Mouse (Mus musculus) forelimb bud, embryonic 11.5 days (tissue): ENCODE results near the gene Hc.

Experiments used
- DNase-seq: peaks from one replicate; pipeline ENCODE4 v3.0.0-alpha.2; 2012; ENCODE audit warnings: low read depth, low spot score

Gene Hc

DNA sequence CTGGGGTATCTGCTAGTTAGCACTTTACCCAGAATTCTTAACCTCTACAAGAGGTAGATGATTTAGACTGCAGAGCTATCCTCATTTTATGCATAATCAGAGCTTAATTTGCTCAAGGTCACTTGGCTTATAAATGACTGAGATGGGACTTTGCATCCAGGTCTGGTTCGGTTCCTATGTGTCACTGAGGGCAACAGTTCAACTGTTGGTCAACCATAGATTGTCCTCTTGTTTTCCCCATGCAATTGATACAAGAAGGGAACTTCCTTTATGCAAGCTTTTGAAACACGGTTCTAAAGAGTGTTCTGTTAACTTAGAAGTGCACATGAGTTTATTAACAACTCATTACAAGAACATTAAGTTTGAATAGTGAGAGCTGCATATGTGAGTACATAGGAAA, 2.9 kb downstream of the Hc start:
- no peak for DNase-seq

DNA sequence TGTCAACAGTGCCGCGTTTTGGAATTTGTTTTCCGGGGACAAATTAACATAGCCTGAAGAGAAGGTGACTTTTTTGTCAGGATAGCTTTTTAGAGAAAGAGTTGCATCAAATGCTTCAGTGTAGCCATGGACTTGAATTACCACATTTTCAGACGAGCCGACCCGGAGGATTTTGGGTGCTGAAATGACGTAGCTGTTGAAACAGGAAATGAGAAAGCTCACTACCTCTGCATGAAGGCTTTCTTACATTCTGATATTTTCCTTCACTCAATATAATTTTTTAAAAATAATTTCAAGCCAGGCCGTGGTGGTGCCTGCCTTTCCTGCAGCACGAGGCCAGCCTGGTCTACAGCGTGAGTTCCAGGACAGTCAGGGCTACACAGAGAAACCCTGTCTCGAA, 4.0 kb downstream of the Hc start:
- DNase-seq, result no peak

DNA sequence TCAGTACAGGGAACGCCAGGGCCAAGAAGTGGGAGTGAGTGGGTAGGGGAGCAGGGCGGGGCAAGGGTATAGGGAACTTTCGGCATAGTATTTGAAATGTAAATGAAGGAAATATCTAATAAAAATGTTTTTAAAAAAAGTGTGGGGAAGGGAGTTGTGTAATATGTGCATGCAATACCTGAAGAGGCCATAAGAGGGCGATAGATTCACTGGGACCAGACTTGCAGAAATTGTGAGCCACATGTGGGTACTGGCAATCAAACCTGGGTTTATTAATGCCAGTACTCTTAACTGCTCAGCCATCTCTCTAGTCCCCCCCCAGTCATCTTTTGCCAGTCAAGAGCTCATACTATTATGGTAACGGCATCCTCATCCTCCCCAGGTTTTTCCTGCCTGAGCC, 12.4 kb downstream of the Hc start:
- peak; percentile 34 for DNase-seq

DNA sequence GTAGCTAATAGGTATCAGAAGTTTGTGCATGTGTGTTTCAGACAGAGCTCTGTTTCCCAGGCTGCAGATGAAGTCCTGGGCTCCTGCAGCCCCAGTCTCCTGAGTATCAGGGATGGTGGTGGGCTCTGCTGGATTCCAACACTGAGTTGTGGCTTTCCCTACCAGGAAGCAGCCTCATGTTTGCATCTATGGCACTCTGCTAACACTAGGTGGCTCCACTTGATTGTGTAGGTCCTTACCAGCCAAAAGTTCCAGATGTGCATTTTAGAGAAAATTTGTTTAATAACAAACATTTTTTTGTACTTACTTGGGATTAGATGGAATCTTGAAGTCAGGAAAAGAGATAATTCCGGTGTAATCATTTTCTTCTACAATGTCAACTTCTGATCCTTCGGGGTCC, 16.3 kb downstream of the Hc start:
- peak; percentile 25 for DNase-seq

DNA sequence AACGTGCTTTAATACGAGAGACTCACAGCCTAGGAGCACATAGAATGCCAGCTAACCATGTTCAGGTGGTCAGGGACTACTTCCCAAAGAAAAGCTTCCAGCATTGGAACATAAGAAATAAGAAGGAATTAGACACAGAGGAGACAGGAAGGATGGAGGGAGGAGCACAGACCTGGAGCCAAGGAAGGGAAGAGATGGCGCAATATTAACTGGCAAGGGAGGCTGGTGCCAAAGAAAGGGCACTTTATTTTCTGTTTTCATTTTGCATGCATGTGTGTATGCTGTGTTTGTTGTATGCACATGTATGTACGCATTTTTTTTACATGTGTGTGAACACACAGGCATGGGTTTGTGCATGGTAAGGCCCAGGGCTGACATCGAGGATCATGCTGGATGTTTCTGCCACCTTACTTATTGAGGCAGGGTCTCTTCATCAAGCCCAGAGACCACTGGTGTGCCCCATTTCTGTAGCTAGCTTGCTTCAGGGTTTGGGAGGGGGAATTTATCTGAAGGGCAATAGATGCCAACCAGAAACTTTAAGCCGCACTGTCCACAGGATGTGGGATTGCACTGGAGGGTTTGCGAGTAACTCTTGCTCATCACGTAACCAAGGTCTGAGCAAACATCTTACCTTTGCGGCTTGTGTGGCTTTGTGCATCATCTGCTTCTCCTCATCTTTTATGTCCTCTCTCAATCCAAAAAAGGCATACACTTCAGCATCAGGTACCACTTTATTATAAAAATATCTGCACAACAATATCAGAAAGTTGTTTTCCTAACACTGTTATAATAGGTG, 22.5 kb downstream of the Hc start:
- no peak for DNase-seq

DNA sequence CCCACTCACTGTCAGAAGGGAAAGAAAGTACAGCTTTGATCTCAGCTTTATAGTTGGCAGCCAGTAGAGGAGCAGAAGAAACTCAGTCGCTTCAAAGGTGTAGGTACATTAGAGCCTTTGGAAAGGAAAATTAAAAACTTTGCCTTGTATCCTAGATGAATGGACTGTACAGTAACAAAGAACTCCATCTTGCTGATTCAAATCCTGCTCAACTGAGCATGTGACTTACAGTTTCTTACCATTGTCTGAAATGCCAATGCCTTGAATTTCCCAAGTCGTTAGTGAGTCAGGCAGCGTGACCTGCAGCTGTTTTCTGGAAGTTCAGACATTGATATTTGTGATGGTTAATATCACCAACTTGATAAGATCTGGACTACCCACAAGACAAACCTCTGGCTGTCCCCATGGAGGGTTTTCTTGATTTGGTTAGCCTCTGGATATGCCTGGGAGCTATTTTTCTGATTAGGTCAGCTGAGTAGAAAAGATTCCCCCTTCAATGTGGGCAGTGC, 36.5 kb downstream of the Hc start:
- no peak for DNase-seq

DNA sequence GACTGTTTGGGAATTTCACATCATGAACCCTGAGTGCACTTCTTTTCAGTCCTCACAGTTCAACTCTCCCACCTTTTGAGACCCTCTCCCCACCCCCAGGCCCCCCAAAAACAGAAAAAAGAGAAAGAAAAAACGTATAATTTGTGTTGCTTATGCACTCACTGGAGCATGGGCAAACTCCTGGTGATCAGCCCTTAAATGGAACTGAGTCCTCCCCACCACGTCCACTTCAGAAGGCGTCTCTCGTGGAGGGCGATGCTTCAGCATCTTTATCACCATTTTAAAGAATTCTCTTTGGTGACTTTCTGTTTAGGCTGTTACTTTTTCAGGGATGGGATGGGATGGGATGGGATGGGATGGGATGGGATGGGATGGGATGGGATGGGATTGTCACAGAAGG, 39.4 kb downstream of the Hc start:
- no peak for DNase-seq

DNA sequence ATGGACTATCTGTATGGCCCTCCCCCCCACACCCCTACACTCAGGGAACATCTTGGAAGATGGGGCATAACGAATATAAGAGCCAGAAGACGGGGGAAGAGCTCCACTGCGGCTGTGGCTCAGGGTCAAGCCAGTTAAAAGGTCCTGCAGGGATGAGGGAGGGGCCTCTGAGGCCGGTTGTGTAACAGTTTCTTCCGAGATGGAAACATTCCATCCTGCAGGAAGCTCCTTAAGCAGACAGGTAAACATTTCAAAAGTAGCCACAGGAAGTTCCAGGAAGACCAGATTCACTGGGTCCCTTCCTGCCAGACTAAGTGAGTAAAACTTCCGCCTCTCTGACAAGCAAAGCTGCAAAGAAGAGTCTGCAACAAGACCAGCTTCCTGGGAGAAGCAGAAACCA, 45.4 kb downstream of the Hc start:
- DNase-seq, result no peak

DNA sequence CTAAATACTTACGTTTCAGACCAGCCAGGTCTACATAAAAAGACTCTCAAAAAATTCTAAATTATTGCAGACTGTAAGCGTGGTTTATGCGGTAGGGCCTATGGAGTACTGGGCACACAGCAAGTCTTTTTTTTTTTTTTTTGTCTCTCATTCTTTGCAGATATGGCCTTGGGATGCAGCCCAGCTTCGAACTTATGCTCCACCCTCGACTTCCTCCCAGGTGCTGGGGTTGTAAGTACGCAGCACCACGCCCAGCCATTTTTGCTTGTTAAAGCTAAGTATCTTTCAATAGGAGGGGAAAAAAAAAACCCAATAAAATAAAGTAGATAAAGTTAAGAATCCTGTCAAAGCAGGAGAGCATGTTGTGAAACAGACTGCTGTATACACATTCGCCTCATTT, 49.6 kb downstream of the Hc start:
- DNase-seq, result no peak

DNA sequence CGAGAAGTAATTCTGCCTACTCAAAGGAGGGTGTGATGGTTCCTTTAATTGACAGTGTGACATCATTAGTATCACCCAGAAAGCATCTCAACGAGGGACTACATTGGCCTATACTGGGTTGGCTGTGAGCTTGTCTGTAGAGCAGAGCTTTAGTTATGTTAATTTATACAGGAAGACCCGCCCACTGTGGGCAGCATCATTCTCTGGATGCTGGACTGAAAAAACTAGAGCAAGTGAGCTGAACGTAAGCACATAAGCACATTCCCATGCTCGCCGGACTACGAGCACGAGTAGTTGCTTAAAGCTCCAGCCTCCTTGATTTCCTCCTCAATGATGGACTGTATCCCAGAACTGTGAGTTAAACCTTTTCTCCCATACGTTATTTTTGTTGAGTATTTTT, 62.3 kb downstream of the Hc start:
- no peak for DNase-seq

DNA sequence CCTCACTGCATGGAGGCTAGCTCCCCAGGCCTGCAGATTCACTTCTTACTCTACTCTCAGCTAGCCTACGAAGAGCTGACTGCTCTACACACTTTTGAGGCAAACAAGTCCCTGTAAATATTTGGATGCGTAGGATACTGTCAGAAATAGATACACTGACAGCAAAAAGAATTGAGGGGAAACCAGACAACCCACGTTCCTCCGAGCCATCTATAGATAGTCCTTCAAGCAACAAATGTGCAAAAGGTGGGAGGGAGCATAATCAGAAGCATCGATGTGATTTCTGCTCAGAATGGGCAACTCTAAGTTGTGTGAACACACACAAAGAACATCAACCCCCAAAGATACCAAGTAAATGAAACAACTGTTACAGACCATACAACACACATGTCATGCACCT, 64.7 kb downstream of the Hc start:
- no peak for DNase-seq

DNA sequence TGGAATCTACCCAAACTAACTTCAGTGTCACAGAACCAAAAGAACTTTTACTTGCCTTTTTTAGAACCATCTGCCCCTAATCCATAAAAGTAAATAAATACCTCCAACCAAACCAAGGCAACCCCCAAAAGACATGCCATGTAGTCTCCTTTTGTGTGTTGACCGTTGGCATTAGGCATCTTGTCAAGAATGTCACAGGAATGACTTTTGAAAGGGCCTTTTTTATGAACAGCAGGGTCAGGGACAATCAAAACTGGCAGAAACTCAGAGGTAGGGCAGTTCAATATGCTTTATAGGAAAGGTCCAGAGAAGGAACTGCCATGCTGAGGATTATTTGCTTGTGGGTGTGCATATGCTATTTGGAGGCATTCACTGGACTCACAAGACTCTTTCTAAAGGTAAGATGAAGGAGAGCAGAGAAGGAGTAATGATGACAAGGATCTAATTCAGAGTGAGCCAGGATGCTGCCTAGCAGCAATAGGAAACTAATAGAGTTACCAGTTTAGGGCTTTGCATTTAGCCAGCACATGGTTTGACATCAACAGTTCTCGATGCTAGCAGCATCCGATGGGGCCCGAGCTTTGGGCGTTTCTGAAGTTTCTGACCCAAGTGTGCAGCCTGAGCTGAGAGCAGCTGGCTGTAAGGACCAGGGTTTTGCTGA, 67.4 kb downstream of the Hc start:
- no peak for DNase-seq

DNA sequence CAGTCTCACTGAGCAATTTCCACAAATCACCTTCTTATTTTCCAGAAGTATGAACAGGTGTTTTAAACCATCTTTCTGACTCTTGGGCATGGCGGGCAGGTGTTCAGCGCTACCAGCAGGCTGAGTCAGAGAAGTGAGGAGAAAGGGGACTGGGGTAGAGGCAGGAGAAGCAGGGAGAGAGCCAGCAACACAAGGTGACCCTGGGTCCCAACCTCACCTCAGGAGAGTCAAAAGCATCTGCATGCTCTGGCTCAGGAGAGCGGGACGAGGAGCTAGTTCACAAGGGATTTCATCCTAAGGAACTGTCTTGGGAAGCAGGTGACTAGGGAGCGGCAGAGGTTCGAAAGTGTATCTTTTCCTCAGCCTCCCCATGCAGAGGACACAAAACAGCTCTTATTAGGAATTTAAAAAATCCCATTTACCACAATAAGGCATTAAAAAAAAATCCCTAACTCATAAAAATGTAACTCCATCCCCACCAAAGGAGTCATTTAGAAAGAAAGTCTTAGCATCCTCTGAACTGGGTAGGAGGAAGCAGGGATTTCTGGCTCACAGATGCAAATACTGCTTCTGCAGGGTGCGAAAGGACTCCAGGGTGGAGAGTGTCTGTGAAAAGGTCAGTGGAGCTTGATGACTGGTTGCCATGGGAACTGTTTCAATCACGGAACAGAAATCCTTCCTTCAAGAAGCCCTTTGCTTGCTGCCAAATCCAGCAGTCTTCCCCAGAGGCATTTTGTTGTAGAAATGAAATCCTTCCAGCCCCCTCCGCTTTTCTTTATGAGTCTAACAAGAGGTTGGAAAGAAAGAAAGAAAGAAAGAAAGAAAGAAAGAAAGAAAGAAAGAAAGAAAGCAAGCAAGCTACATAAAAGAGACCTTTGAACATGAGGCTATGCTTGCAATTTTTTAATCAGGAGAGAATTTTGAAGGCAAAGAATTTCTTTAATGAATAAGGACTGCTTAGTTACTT, 68.2 kb downstream of the Hc start:
- peak; percentile 48 for DNase-seq

DNA sequence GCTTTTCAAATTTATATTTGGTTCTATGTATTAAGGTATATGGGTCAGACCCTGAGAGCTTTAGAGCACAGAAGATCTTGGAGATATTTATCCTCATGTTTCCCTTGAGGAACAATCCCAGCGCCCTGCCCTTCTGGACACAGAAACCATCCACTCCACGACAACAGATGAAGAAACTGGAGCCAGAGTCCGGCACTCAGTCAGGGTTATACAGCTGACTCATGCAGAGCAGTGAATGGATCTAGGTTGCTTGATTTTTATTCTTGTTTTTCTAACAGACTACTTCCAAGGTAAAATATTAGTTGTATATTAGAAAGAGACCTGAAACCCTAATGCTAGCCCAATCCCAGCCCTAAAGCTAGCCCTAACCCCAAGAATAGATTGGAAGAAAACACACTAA, 69.3 kb downstream of the Hc start:
- DNase-seq, result no peak

DNA sequence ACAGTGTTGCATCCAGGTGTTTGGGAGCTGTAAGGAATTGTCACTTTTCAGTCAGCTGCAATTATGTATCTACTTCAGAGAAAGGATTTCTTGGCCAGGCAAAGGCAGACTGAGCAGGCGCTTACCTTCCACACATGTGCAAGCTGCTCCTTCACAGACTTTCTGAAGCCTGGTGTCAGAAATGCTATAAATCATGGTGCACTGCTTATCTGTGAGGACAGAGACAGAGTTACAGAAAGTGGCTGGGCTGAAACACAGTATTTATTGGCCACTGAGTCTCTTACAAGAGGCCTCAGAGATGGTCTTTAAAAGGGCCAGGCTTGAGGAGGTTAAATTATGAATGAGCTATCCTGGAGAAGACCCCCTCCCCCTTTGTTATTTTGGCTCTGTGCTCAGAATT, 71.5 kb downstream of the Hc start:
- no peak for DNase-seq

DNA sequence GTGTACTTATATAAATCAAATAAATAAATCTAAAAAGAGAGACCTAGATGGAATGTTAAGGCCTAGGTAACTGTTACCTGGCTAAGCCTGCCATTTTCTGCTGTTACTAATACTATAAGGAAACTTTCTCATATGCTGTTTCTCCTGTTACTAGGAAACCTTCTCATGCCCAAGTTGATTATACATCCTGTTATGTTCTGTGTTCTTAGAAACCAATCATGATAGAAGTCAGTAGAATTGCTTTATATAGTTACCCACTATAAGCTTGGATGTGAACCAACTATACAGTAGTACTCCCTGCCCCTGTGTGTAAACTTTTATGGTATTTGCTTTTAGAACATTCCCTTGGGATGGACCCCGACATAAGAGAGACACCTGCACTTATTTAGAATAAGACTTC, 73.6 kb downstream of the Hc start:
- no peak for DNase-seq

DNA sequence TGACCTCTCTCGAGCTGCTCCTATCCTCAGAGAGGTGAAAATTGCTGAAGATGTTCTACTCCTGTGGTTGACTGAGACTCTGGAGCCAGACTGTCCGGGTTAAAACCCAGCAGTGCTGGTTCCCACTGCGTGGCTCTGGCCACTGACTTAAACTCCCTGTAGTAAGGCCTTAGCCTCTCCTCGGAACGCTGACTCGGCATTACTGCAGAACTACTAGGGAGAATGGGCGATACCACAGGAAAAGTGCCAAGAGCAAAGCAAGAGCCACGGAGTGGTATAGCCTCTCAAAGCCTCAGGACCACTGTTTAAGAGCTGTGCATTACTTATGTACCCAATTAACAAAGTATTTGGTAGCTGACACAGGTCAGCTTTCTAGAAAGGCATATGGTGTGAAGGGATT, 76.4 kb downstream of the Hc start:
- DNase-seq, result no peak

DNA sequence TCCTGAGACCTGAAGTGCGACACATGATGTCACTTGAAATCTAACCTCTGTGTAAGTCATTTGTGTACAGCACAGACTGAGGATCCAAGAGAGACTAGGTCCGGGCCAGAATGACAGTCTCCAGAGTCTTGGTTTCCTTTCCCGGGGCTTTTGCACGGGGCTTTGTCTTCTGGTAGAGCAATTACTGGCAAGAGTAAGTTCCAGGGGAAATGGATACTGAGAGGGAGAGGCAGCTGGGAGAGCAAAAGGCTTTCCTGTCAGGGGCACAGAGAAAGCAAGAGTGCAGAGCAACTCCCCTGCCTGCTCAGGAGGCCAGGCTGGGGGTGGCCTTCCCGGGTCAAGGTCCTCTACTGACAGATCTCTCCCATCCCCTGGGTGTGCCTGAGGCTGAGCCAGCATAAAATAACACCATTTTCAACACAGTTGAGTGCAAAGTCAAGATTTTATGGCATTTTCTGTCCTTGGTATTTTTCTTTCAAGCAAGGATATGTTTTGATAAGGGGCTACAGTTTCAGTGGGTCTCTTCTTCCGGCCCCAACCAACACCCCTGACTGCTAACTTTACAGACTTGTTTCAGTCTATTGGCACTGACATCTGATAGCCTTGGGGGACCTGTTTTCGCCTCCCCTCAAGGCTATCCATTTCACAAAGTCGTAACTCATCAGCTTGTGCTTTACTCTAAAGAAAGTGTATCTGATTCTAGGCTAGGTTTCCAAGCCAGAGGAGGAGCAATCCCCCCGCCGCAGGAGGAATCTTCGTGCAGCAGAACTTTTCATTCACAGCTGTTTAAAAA, 78.1 kb downstream of the Hc start:
- peak; percentile 23 for DNase-seq

DNA sequence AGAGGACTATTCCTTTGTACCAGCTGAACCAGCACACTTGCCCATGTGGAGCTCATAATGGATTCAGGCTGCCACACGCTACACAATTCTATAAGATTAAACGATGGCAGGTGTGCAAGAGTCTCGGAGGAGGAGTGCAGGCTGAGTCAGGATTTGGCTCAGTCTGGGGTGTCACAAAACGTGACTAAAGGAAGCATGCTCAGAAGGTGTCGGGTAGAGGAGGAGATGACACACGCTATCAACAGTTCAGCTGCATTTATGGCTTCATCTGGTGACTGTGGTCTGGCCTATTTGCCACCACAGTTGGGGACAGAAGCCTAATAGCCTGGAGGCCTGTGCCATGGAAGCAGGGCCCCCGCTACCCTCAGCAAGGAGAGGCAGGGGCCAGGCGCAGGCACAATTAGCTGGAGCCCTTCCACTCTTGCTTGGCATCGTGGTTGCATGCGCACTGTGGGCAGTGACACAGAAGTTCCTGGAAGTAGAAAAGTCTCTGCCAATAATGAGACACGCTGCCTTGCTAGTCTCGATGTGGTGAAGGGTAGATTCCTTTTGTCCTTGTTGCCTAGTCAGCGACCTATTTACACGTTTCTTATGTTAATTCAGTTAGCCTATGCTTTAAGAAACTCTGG, 79.0 kb downstream of the Hc start:
- DNase-seq, result peak; percentile 40

DNA sequence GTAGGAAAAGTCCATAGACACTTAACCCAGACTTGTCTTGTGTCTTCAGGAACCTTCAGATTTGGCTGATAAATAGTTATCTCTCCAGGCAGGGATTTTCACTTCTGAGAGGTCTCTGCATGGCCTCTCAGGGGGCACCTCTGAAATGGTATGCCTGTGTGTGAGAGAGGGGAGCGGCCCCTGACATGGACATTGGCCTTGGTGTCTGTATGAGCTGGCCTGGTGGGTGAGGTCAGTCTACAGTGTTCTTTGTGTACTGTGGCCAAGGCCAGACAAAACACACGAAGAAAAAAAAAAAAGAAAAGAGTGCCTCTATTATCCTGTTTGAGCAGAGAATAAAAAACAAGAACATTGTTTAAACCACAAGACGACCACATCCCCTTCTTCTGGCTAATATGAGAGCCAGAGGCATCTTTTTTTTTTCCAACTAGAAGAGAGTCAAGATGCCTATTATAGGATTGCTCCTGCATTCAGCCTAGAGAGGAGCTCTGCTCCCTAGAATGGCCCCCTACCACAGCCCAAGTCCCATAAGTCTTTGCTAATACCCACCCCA, 81.7 kb downstream of the Hc start:
- DNase-seq, result no peak

DNA sequence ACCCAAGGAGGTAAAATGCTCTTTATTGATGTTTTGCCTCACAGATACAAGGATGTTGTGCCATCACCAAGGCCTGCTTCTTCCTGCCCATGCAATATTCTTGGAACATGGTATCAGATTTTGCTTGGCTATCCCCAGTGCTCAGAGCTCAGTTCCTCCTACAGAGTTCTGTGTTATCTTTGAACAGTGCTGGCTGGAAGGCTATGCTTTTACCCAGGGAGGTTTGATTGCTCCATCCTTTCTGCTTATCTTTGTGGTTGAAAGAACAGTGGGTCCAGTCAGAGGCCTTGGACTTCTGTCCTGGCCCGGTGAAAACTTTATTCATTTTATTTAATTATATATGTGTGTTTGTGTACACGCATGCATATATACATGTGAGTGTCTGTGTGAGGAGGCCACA, 83.0 kb downstream of the Hc start:
- DNase-seq, result no peak
